Mouse (Mus musculus): ENCODE measurements at regions not wholly inside any gene's neighbourhood (a gene's known extent, or its start where the extent isn't known, plus 50 kb on each side); places are given as distances from the start of the nearest gene placed in this dataset.

GRCm38 (mm10) chr3:5870407-5870806 is 119.8 kb downstream of the Gm8797 start:
- TF ChIP-seq CTCF (IDR thresholded peaks at IDR 0.05; ENCODE audit: control insufficient read depth, insufficient read depth, insufficient replicate concordance, low read depth, low read length) (no peak), POLR2A (IDR thresholded peaks at IDR 0.05; ENCODE audit: control insufficient read depth, low read depth, low read length) (no peak)
